Mouse (Mus musculus) intestine, embryonic 14.5 days (tissue): ENCODE data around the gene Clic1. TPM values are rescaled to one million over a fixed set of nuclear protein-coding genes. Genes with fewer than 3 reads are reported as not detected.

Experiments used
- ATAC-seq: fragments of 200-750 bp; cut with Nextera tagmentation; replicated peaks from 2 replicates; pipeline ENCODE4 v1.8.0; 2017; ENCODE audit warnings: low read depth, moderate number of reproducible peaks, moderate TSS enrichment, moderate library complexity; ENCODE audit not compliant: low FRiP score, low TSS enrichment
- DNase-seq: peaks from one replicate; pipeline ENCODE4 v3.0.0-alpha.2; 2018; ENCODE audit warnings: low spot score
- H3K27ac ChIP-seq: fragments of 300-500 bp; sonication (generic); 2 replicates; pipeline ENCODE4 v1.5.1; 2014; ENCODE audit warnings: low read depth, mild to moderate bottlenecking, control low read depth
- H3K27me3 ChIP-seq: fragments of 300-500 bp; sonication (generic); replicated peaks from 2 replicates; pipeline ENCODE4 v1.6.1; 2014; ENCODE audit warnings: low read length, control low read depth; ENCODE audit not compliant: control insufficient read depth, insufficient read depth
- H3K36me3 ChIP-seq: fragments of 300-500 bp; sonication (generic); 2 replicates; pipeline ENCODE4 v1.6.1; 2014; ENCODE audit warnings: low read length, control low read depth; ENCODE audit not compliant: control insufficient read depth, insufficient read depth
- H3K4me1 ChIP-seq: fragments of 300-500 bp; sonication (generic); replicated peaks from 2 replicates; pipeline ENCODE4 v1.6.1; 2014; ENCODE audit warnings: low read length, control low read depth, mixed read lengths; ENCODE audit not compliant: control insufficient read depth, insufficient read depth
- H3K4me2 ChIP-seq: fragments of 300-500 bp; sonication (generic); 2 replicates; pipeline ENCODE4 v1.6.1; 2014; ENCODE audit warnings: low read length
- H3K4me3 ChIP-seq: fragments of 300-500 bp; sonication (generic); 2 replicates; pipeline ENCODE4 v1.5.1; 2014; ENCODE audit warnings: low read depth, low read length, control low read depth, mixed read lengths
- H3K9ac ChIP-seq: fragments of 300-500 bp; sonication (generic); 2 replicates; pipeline ENCODE4 v1.6.1; 2014; ENCODE audit warnings: mild to moderate bottlenecking, low read length
- H3K9me3 ChIP-seq: fragments of 300-500 bp; sonication (generic); 2 replicates; pipeline ENCODE4 v1.6.1; 2016; ENCODE audit warnings: low read length, control low read depth; ENCODE audit not compliant: control insufficient read depth
- WGBS: fragments of 180-500 bp; shearing (Covaris S2); extraction: QIAGEN DNeasy Blood & Tissue Kit; methylation state at CpG from one replicate; pipeline ENCODE4 v1.1.7; 2014; 5-methylcytosine and 5-hydroxymethylcytosine counted together
- polyA plus RNA-seq: library from polyadenylated mRNA; unstranded; fragments of >200 nt; fragmentation: Nextera tagmentation; extraction: Ambion mirVana; gene quantifications from 2 replicates; pipeline ENCODE4 v1.2.1, GENCODE M21; 2014

Clic1 gene
- polyA plus RNA-seq, 1 experiment from 2014 or later, result 113 TPM

DNA sequence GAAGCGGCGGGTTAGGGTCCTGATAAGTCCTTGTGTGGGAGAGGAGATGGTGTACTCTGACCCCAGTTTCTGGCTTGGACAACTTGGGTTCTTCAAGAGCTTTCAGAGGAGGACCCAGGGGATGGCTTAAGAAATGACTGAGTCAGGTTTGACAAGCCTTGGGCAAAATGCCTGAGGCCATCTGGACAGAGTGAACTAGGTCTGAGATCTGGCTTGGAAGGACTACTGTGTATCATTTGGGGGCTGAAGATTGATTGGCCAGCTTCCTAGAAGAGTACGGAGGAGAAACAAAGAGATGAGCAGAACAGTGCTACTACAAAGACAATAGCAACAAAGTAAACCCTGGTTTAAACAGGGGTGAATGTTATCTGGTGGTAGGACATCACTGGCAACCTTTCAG is 13.7 kb downstream of the Clic1 start:
- 85% methylated on average over 3 of the region's 3 CpGs for WGBS
- Histone ChIP-seq H3K4me2 (no peak overlapping the region), H3K4me3 (no peak overlapping the region), H3K9ac (no peak overlapping the region), H3K9me3 (no peaks in the 10 kb centered on the region), H3K4me1 (peaks cover 28% of the 10 kb centered on the region), H3K27me3 (peaks cover 9% of the 10 kb centered on the region; the same call in 1 of the 2 replicates), H3K36me3 (peaks cover 21% of the 10 kb centered on the region), H3K27ac (no peak overlapping the region)
- ATAC-seq, result no peak
- no peak for DNase-seq

DNA sequence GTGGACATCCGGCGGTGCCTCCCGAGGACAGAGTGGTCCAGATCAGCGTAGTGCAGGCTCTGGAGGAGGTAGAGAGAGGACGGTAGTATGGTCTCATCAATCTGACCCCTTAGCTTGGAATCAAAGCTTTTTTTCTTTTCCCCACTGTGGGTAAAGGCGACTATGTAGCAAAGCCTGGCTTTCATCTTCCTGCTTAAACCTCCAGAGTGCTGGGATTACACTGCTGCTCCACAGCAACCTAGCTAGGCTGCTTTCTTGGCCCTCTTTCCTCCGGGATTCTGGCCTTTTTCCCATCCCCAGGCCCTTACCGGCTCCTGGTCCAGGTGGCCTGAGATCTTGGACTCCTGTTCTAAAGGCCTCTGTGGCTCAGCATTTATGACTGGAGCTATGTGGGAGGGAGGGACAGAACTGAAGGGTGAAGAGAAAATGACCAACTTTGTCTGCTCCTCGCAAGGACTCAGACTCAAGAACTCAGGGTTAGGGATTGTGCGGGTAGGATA is 14.7 kb downstream of the Clic1 start:
- Histone ChIP-seq H3K4me1 (peaks cover 28% of the 10 kb centered on the region), H3K36me3 (peaks cover 20% of the 10 kb centered on the region), H3K9ac (no peak overlapping the region), H3K27ac (peak overlapping the region; percentile 29; the same call in 1 of the 2 replicates), H3K4me2 (peak overlapping the region; percentile 71), H3K9me3 (no peaks in the 10 kb centered on the region), H3K27me3 (peaks cover 9% of the 10 kb centered on the region; the same call in 1 of the 2 replicates), H3K4me3 (peak overlapping the region; percentile 2; the same call in 1 of the 2 replicates)
- 33% methylated on average over 10 of the region's 10 CpGs for WGBS
- no peak for DNase-seq
- ATAC-seq, result no peak

DNA sequence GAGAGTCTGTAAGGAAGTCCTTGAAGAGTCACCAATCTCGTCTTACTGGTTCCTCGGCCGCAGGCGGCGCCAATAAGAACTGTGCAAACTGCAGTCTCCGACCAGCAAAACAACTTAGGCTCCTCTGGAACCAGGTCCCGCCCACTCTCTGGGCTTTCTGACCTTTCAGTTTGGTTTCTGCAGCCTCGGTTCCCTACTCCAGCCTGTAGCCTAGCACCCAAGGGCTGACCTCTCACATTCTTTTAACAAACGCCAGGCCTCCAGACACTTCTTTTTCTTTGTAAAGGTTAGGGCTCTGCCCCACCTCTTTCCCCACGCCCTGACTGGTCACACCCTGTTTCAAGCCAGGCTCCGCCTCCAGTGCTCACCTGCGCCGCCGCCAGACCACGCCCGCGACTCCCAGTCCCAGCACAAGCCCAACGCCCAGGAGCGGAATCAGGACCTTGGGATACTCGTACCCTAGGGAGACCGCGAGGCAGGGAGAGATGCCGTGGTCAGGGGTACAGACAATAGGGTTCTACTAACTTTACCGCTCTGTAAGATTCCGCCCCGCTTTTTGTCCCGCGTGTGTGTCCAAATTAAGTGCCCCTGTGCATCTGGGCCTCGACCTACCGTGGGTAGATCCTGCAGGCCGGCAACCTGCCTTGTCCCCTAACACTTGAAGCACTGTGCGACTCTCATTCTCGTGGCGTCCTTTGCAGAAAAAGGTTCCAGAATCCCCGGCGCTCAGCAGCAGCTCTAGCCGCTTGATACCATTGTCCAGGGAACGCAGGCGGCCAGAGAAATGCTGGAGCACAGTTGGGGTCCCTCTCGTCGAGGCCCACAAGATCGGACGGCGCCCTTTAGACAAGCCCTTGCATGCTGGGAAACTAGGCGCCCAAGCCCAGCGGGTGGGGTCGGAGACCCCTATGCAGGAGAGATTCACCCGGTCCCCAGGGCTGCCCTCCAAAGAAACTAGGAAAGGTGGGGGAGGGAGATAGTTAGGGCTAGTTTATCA is 15.5 kb downstream of the Clic1 start, which contains the start of gene Ly6g6c:
Gene Ly6g6c (plus strand): TSS at position 438 of the 997 bp plus-strand sequence.
- Histone ChIP-seq H3K4me1 (peaks cover 24% of the 10 kb centered on the region), H3K9me3 (no peaks in the 10 kb centered on the region), H3K27ac (peak within 1 kb of the TSS; percentile 29; the same call in 1 of the 2 replicates), H3K9ac (peak within 1 kb of the TSS; percentile 31), H3K4me2 (peak within 1 kb of the TSS; percentile 71), H3K27me3 (peaks cover 9% of the 10 kb centered on the region; the same call in 1 of the 2 replicates), H3K36me3 (peaks cover 20% of the 10 kb centered on the region), H3K4me3 (peak within 1 kb of the TSS; percentile 25)
- 2% methylated on average over 47 of the region's 48 CpGs for WGBS
- peak; percentile 84 for DNase-seq
- peak; percentile 78 for ATAC-seq

DNA sequence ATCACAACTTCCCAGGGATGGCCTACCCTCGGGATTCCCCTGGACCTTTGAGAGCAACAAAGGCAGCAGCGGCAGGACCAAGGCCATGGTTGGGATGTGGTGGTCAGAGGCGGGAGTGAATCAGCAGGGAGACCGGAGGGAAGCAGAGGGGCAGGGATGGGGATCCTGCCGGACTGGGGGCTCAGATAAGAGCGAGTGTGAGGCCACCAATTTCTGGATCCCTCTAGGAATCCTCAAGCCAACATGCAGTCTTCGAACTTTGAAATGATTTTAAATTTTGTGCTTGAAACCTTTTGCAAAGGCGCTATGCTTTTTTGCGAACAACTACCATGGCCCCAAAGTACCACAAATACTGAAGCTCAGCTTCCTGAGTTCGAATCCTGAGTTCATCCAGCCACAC is 16.3 kb downstream of the Clic1 start, which contains the start of gene Mpig6b:
Gene Mpig6b (minus strand): TSS at position 101 of the 400 bp plus-strand sequence.
- WGBS, result 53% methylated on average over 10 of the region's 10 CpGs
- peaks cover 17% of the 10 kb centered on the region; the same call in 1 of the 2 replicates for H3K4me1 ChIP-seq
- ATAC-seq (no peak), DNase-seq (no peak)
- H3K27ac ChIP-seq, result 0 out of 2 replicates have a peak within 1 kb of the TSS, but pooled peaks have one; percentile 29
- H3K36me3 ChIP-seq, result peaks cover 12% of the 10 kb centered on the region
- H3K9ac ChIP-seq, result peak within 1 kb of the TSS; percentile 31
- H3K27me3 ChIP-seq, result peaks cover 9% of the 10 kb centered on the region; the same call in 1 of the 2 replicates
- peak within 1 kb of the TSS; percentile 71 for H3K4me2 ChIP-seq
- peak within 1 kb of the TSS; percentile 25 for H3K4me3 ChIP-seq
- no peaks in the 10 kb centered on the region for H3K9me3 ChIP-seq

DNA sequence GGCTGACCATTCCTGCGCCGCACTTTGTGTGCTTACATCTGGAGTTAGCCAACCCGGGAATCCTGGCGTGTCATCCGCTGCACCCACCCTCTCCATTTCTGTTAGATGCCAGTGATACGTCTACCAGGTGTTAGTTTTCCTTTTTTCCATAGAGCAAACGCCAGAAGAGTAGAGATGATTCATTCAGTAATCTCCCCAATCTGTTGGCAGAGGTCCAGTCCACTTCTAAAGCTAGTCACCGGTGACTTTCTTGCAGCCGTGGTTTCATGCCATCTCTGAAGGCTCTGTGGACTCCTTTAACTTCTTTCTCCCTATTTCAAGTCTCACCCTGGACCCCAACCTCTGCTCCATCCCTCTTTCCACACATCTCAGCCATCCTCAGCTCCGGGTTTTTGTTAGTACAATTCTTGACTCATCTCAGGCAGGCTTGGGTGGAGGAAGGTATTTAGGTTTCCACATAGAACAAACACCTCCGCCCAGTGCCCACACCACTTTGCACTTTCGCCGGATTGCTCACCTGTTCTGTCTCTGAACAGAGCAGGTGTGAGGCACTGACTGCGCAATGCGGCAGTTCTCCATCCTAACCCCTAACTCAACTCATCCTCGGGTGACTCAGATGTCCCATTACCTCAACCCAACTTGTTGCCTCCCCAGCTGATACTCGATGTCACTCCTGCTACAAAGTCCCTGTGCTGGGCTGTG is 18.6 kb downstream of the Clic1 start:
- H3K9me3 ChIP-seq, result no peaks in the 10 kb centered on the region
- no peak overlapping the region for H3K27ac ChIP-seq
- peaks cover 17% of the 10 kb centered on the region; the same call in 1 of the 2 replicates for H3K4me1 ChIP-seq
- WGBS, result 76% methylated on average over 17 of the region's 17 CpGs
- peaks cover 9% of the 10 kb centered on the region; the same call in 1 of the 2 replicates for H3K27me3 ChIP-seq
- H3K9ac ChIP-seq, result no peak overlapping the region
- DNase-seq (no peak), ATAC-seq (no peak)
- no peak overlapping the region for H3K4me3 ChIP-seq
- no peak overlapping the region for H3K4me2 ChIP-seq
- no peaks in the 10 kb centered on the region for H3K36me3 ChIP-seq

DNA sequence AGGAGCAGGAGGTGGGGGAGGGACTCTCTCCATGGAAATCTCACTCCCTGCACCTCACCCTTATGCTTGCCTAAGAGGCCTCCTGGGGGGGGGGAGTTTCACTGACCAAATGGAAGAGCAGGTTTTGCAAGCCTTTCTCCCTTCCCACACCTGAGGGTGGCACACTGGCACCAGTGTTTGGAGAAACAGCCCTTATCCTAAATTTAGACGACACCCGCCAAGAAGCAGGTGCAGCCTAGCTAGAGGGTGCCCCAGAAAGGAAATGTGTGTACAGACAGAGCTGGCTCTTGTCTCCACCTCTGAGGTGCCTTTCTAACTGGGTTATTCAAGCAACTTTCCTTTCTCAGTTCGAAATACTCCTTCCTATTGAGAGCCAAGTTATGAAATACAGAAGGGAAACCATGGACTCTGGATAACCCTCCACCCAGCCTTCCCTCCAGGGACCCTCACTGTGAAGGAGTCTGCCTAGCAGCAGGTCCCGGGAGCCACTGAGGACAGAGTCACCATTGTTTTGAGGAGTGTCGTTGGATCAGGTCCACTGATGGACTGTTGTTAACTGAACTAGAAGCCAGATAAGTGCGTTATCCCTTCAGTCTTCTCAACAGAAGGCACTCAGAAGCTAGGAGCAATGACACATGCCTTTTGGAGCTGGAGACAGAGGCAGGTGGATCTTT is 20.9 kb downstream of the Clic1 start:
- Histone ChIP-seq H3K27me3 (peaks cover 9% of the 10 kb centered on the region; the same call in 1 of the 2 replicates), H3K4me2 (no peak overlapping the region), H3K4me1 (peaks cover 4% of the 10 kb centered on the region; the same call in 1 of the 2 replicates), H3K4me3 (no peak overlapping the region), H3K9me3 (no peaks in the 10 kb centered on the region), H3K36me3 (no peaks in the 10 kb centered on the region), H3K27ac (no peak overlapping the region), H3K9ac (no peak overlapping the region)
- WGBS, result 42% methylated on average over 6 of the region's 6 CpGs
- no peak for ATAC-seq
- DNase-seq, result no peak

DNA sequence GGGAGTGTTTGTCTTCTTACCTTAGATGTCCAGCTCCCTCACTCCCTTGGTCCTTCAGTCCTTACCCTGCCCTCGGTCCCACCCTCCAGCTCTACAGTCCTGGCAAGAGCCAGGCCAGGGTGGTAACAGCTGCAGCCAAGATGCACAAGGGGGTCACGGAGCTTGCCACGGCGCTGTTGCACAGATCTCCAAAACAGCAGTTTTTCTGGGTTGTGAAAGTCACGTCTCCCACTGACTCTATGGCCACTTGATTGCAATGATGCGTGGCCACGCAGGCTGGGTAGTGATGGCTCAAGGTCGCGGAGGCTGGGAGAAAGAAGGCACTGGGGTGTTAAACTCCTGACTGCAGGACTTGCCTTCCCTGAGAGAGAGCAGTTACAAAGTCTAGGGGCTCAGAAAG is 21.7 kb downstream of the Clic1 start:
- peaks cover 6% of the 10 kb centered on the region for H3K4me1 ChIP-seq
- H3K9ac ChIP-seq, result no peak overlapping the region
- 78% methylated on average over 9 of the region's 9 CpGs for WGBS
- H3K27me3 ChIP-seq, result peaks cover 4% of the 10 kb centered on the region; the same call in 1 of the 2 replicates
- H3K4me2 ChIP-seq, result no peak overlapping the region
- no peaks in the 10 kb centered on the region for H3K9me3 ChIP-seq
- DNase-seq (no peak), ATAC-seq (no peak)
- no peaks in the 10 kb centered on the region for H3K36me3 ChIP-seq
- no peak overlapping the region for H3K4me3 ChIP-seq
- H3K27ac ChIP-seq, result no peak overlapping the region
